Comparison of ENCODE assay signal across 23 mouse cellular contexts in the genomic region with DNA sequence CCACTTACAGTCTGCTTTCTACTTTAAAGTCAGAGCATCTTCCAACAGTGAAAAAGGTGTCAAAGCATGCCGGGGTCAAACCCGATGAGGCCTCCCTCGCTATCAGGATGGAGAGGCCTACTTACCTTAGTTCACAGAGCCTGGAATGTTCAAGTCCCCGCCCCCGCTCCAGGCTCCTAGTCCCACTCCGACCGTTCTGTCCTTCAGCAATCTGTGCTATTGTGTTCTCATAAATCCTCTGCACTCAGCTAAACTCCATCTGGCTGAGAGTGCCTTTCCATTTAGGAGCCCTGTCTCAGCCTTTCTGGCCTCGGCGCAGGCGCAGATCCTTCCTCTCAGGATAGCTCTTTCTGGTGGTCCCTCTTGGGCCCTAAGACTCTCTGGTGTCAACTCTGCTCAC. TPM values are rescaled to one million over a fixed set of nuclear protein-coding genes. Genes with fewer than 3 reads are reported as not detected.
DNase-seq lines count a peak whose midpoint lies in the region; ATAC-seq and TF ChIP-seq lines count a peak whose summit lies in the region.
"Had no signal": no experiment of that assay in that cellular context is flagged by ENCODE, and none has a peak within 500 bp of the region (broad histone marks: within the 10 kb centered on the region; RNA-seq: fewer than 3 reads in every experiment).

No protein-coding gene starts in this region.

- no peaks in the 10 kb centered on the region for H3K36me3 ChIP-seq in ES-E14 (ENCODE audit: control insufficient read depth, insufficient read depth, low read length, poor library complexity, severe bottlenecking)
- H3K36me3 ChIP-seq: embryonic facial prominence, embryonic 10.5 days; forebrain, embryonic 15.5 days; heart, embryonic 10.5 days; hindbrain, embryonic 15.5 days; midbrain, embryonic 15.5 days had no signal

- H3K27ac ChIP-seq in ES-E14 (ENCODE audit: insufficient read depth, low read depth, low read length, poor library complexity, severe bottlenecking): no peak overlapping the region
- H3K27ac ChIP-seq: embryonic facial prominence, embryonic 10.5 days; forebrain, embryonic 15.5 days; gastrocnemius, adult 2 months; heart, embryonic 10.5 days; hindbrain, embryonic 15.5 days; macrophage; midbrain, embryonic 15.5 days; stomach, postnatal 0 days had no signal

- H3K9me3 ChIP-seq in ES-E14 (ENCODE audit: control insufficient read depth, insufficient read depth, low read depth, low read length): no peaks in the 10 kb centered on the region
- H3K9me3 ChIP-seq: embryonic facial prominence, embryonic 10.5 days; forebrain, embryonic 15.5 days; heart, embryonic 10.5 days; hindbrain, embryonic 15.5 days; midbrain, embryonic 15.5 days had no signal

- ATAC-seq in frontal cortex, adult (ENCODE audit: low TSS enrichment): peak; percentile 65
- ATAC-seq in megakaryocyte, adult 5-6 weeks (ENCODE audit: poor library complexity, severe bottlenecking): no peak
- ATAC-seq: forebrain, embryonic 15.5 days; midbrain, embryonic 15.5 days had no signal

- no peak for DNase-seq in frontal cortex, postnatal 10 days (ENCODE audit: low spot score in 2 of 2)
- DNase-seq in ES-E14 (ENCODE audit: low read depth, low spot score): peak; percentile 20
- DNase-seq in layer of hippocampus, adult 8-10 months (ENCODE audit: low spot score in 2 of 2): peak; percentile 40 to 54
- peak; percentile 17 for DNase-seq in right cerebral cortex, adult 18-20 months
- DNase-seq in gastrocnemius, postnatal 10 days: no peak
- no peak for DNase-seq in gastrocnemius, adult 18-20 months (ENCODE audit: low spot score)
- DNase-seq: adrenal gland, adult 8-10 months; cerebellum, adult 18-20 months; gastrocnemius, adult 2 months; heart, postnatal 36 days; kidney, adult 2 months; kidney, postnatal 4 days; lung, embryonic 14.5 days; thymus, postnatal 25 days had no signal

- in situ Hi-C loops in ES-E14 (cut with MboI; ENCODE audit: low sequenced_read_pairs in 2 of 2, unreplicated experiment in 2 of 2): no loop called here

- H3K9ac ChIP-seq in ES-E14 (ENCODE audit: insufficient read depth, low read depth, low read length, poor library complexity, severe bottlenecking): no peak overlapping the region
- H3K9ac ChIP-seq: forebrain, embryonic 15.5 days; hindbrain, embryonic 15.5 days; lung, embryonic 14.5 days; midbrain, embryonic 15.5 days had no signal

- H3K4me3 ChIP-seq in ES-E14 (ENCODE audit: insufficient read depth in 1 of 2, low read depth in 1 of 2, low read length in 2 of 2, poor library complexity in 1 of 2, severe bottlenecking in 1 of 2): no peak overlapping the region
- H3K4me3 ChIP-seq: embryonic facial prominence, embryonic 10.5 days; forebrain, embryonic 15.5 days; gastrocnemius, adult 2 months; heart, embryonic 10.5 days; hindbrain, embryonic 15.5 days; midbrain, embryonic 15.5 days had no signal

- H3K4me1 ChIP-seq in ES-E14 (ENCODE audit: control insufficient read depth in 2 of 2, insufficient read depth in 2 of 2, low read length in 2 of 2, poor library complexity in 1 of 2): no peaks in the 10 kb centered on the region
- H3K4me1 ChIP-seq: embryonic facial prominence, embryonic 10.5 days; forebrain, embryonic 15.5 days; hindbrain, embryonic 15.5 days; midbrain, embryonic 15.5 days had no signal

TF ChIP-seq in ES-E14, 5 proteins besides CTCF, POLR2A, EP300 and RAD21:
- no peak for TF ChIP-seq ZC3H11A (IDR thresholded peaks at IDR 0.05; ENCODE audit: borderline replicate concordance, low read depth, low read length)
- TF ChIP-seq HCFC1 (IDR thresholded peaks at IDR 0.05; ENCODE audit: borderline replicate concordance, insufficient read depth, low read length): no peak
- no peak for TF ChIP-seq MAFK (IDR thresholded peaks at IDR 0.05; ENCODE audit: insufficient read depth, low read depth, low read length)
- TF ChIP-seq CHD2 (IDR thresholded peaks at IDR 0.05; ENCODE audit: low read depth, low read length): no peak
- no peak for TF ChIP-seq ZNF384 (IDR thresholded peaks at IDR 0.05; ENCODE audit: low read depth, low read length)

RNA-seq across cellular contexts. Expression of a gene that starts 42.4 kb away (rescaled TPM):
- total RNA-seq in ES-E14 (2012; rRNA removed): 6.4 and 7.2 TPM in 2 replicates
- total RNA-seq in layer of hippocampus, adult 8-10 months (2022): 10 to 100 TPM in 1 of 4 experiments, 1 to 10 TPM in 3; 6.9 to 10.6 (median 8.6) TPM
- 1.2 and 3.5 TPM in 2 replicates for total RNA-seq in megakaryocyte, adult 5-6 weeks (2015)
- total RNA-seq in megakaryocyte, adult 5-6 weeks (2017): 1.7 and 2.4 TPM in 2 replicates
- total RNA-seq in gastrocnemius, postnatal 10 days (2021): 1 to 10 TPM; 3.0 to 4.5 TPM
- 1 to 10 TPM; 1.1 to 1.7 TPM for total RNA-seq in gastrocnemius, adult 18-20 months (2021)

Comparison
In these comparisons a context has a peak if more than half of its experiments do, and no peak if none do; other contexts are left out.
1. DNase-seq: peak in ES-E14 (single experiment), layer of hippocampus, adult 8-10 months (2 of 2) and right cerebral cortex, adult 18-20 months (single experiment); none in frontal cortex, postnatal 10 days (0 of 2), gastrocnemius, postnatal 10 days (single experiment) and gastrocnemius, adult 18-20 months (single experiment).